Mouse (Mus musculus): ENCODE data around the gene Camk2d.

DNA sequence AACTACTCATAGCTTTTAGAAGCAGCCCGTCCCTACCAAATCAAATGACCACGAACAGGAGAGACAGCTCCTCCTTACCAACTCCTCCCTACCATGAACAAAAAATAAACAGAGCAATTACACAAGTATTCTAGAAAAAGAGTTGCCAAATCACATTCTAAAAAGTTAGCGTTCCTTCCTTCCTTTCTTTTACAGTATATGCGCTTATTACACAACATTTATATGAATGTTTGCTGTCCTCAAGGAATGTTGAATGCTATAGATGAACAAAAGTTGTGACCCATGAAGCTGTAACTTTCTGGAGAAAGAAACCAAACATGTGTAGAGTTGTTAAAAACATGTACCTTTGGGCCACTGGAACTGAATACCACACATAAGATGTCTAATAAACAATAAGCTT, 31.9 kb downstream of the Camk2d start:
- TF ChIP-seq EP300 (IDR thresholded peaks at IDR 0.05) (peak; percentile 63; the same call in 1 of the 2 replicates), CTCF (IDR thresholded peaks at IDR 0.05) (no peak)
